Mouse (Mus musculus): ENCODE data around the gene Zbtb8os. TPM values are rescaled to one million over a fixed set of nuclear protein-coding genes. Genes with fewer than 3 reads are reported as not detected.
A peak's percentile ranks its signal among the peaks of the same experiment; 100 is the strongest.

The Zbtb8os gene
- polyA plus RNA-seq, 2 experiments: 22.3 to 33.2 TPM

DNA sequence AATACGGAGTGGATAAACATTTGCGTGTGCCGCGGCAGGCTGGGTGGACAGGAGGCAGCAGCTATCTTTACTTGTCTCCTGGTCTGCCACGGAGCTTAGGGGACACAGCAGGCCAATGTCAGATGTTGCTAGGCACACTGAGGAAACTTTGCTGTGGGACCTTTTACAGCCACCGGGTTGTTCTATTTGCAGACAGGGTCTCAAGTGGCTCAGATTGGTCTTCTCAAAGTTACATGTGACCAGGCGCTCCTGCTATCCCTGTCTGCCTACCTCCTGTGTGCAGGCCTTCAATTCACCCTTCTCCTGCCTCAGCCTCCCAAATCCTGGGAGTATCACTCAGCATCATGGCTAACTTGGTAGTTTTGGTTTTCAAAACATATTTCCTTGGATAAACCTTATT, 39.4 kb upstream of the Zbtb8os start:
- ATAC-seq (ENCODE audit: insufficient read depth) (no peak), DNase-seq (ENCODE audit: low read depth in 3 of 3, low spot score in 3 of 3) (no peak)
- WGBS (ENCODE audit: insufficient replicate concordance): 61% methylated on average over 7 of the region's 7 CpGs
- Histone ChIP-seq H3K27ac (no peak overlapping the region), H3K4me2 (ENCODE audit: low read depth) (no peak overlapping the region), H3K4me3 (ENCODE audit: insufficient read depth in 1 of 2, low read depth in 2 of 2, low read length in 2 of 2) (no peak overlapping the region), H3K27me3 (ENCODE audit: control insufficient read depth, insufficient read depth, low read length) (no peaks in the 10 kb centered on the region), H3K9me3 (ENCODE audit: control insufficient read depth, low read length) (no peaks in the 10 kb centered on the region), H3K4me1 (replicated peaks; ENCODE audit: control insufficient read depth in 2 of 2, insufficient read depth in 2 of 2, low read length in 1 of 2) (peaks cover 3 to 9% of the 10 kb centered on the region in 2 experiments), H3K9ac (replicated peaks) (no peak overlapping the region), H3K36me3 (replicated peaks; ENCODE audit: control insufficient read depth, insufficient read depth, low read depth) (no peaks in the 10 kb centered on the region)
- TF ChIP-seq EP300 (IDR thresholded peaks at IDR 0.05; ENCODE audit: low read depth) (no peak), CTCF (IDR thresholded peaks at IDR 0.05; ENCODE audit: low read depth) (no peak)

DNA sequence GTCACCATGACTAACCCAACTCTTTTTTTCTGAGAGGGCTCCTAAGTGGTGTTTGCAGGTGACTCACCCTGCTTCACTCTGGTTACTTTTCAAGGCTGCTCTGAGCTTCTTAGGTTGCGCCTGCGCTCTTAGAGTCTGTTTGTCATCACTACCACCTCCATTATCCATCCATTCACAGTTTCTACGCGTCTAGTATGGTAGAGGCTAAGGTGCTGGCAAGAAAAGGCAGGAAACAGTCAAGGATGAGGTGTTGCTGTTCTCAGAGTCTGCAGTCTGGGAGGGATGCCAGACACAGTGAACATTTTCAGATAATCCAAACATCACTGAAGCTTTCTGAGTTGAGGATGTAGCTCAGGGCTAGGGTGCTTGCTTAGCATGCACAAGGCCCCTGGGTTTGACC, 37.8 kb upstream of the Zbtb8os start:
- ATAC-seq (ENCODE audit: insufficient read depth): no peak
- 88% methylated on average over 4 of the region's 4 CpGs for WGBS (ENCODE audit: insufficient replicate concordance)
- Histone ChIP-seq H3K9ac (replicated peaks) (no peak overlapping the region), H3K27me3 (ENCODE audit: control insufficient read depth, insufficient read depth, low read length) (no peaks in the 10 kb centered on the region), H3K4me3 (ENCODE audit: insufficient read depth in 1 of 2, low read depth in 2 of 2, low read length in 2 of 2) (no peak overlapping the region), H3K36me3 (replicated peaks; ENCODE audit: control insufficient read depth, insufficient read depth, low read depth) (no peaks in the 10 kb centered on the region), H3K27ac (no peak overlapping the region), H3K4me2 (ENCODE audit: low read depth) (no peak overlapping the region), H3K9me3 (ENCODE audit: control insufficient read depth, low read length) (no peaks in the 10 kb centered on the region), H3K4me1 (replicated peaks; ENCODE audit: control insufficient read depth in 2 of 2, insufficient read depth in 2 of 2, low read length in 1 of 2) (peaks cover 3 to 9% of the 10 kb centered on the region in 2 experiments)
- DNase-seq (ENCODE audit: low read depth in 3 of 3, low spot score in 3 of 3): no peak
- TF ChIP-seq CTCF (IDR thresholded peaks at IDR 0.05; ENCODE audit: low read depth): no peak
- no peak for TF ChIP-seq EP300 (IDR thresholded peaks at IDR 0.05; ENCODE audit: low read depth)

DNA sequence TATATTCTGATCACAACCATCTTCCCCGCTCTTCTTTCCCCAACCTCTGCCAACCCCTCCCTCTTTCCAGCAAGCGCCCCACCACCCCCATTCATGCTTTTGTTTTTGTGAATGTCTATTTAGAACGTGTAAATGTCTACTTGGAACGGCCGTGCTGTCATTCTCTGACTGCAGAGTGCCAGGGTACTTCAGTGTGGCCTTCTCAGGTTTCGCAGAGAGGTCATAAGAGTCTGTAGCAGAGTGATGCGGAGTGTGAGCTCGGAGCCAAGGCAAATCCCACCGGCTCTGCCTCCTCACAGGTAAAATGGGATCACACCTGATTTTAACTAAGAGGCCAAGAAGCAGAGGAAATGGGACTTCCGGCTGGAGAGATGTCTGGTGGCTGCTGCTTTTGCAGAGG, 36.4 kb upstream of the Zbtb8os start:
- TF ChIP-seq CTCF (IDR thresholded peaks at IDR 0.05; ENCODE audit: low read depth) (no peak), EP300 (IDR thresholded peaks at IDR 0.05; ENCODE audit: low read depth) (no peak)
- no peak overlapping the region for H3K4me2 ChIP-seq (ENCODE audit: low read depth)
- no peaks in the 10 kb centered on the region for H3K27me3 ChIP-seq (ENCODE audit: control insufficient read depth, insufficient read depth, low read length)
- 68% methylated on average over 10 of the region's 10 CpGs for WGBS (ENCODE audit: insufficient replicate concordance)
- no peak for ATAC-seq (ENCODE audit: insufficient read depth)
- H3K27ac ChIP-seq: no peak overlapping the region
- H3K9ac ChIP-seq (replicated peaks): no peak overlapping the region
- H3K4me1 ChIP-seq (replicated peaks; ENCODE audit: control insufficient read depth in 2 of 2, insufficient read depth in 2 of 2, low read length in 1 of 2): peaks cover 3 to 10% of the 10 kb centered on the region in 2 experiments
- no peak for DNase-seq (ENCODE audit: low read depth in 3 of 3, low spot score in 3 of 3)
- no peaks in the 10 kb centered on the region for H3K36me3 ChIP-seq (replicated peaks; ENCODE audit: control insufficient read depth, insufficient read depth, low read depth)
- no peaks in the 10 kb centered on the region for H3K9me3 ChIP-seq (ENCODE audit: control insufficient read depth, low read length)
- no peak overlapping the region for H3K4me3 ChIP-seq (ENCODE audit: insufficient read depth in 1 of 2, low read depth in 2 of 2, low read length in 2 of 2)

DNA sequence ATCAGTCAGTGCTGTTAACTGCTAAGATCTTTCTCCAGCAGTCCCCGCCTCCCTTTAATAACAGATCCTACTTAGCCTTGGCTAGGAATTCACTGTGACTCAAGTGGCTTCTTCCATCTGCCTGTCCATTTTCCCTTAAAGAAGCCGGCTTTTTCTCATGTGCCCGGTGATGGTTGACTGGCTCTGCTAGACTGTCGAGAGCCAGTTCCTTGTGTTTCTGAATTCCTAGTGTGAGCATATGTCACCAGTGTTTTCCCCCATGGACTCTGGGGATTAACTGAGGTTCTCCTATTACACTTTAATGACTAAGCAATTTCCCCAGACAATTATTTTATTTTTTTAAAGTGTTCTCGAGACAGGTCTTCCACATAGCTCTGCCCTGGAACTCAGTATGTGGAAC, 32.1 kb upstream of the Zbtb8os start:
- no peak overlapping the region for H3K27ac ChIP-seq
- peaks cover 0 to 9% of the 10 kb centered on the region in 2 experiments for H3K4me1 ChIP-seq (replicated peaks; ENCODE audit: control insufficient read depth in 2 of 2, insufficient read depth in 2 of 2, low read length in 1 of 2)
- TF ChIP-seq CTCF (IDR thresholded peaks at IDR 0.05; ENCODE audit: low read depth): no peak
- TF ChIP-seq EP300 (IDR thresholded peaks at IDR 0.05; ENCODE audit: low read depth): no peak
- H3K4me2 ChIP-seq (ENCODE audit: low read depth): no peak overlapping the region
- ATAC-seq (ENCODE audit: insufficient read depth) (no peak), DNase-seq (ENCODE audit: low read depth in 3 of 3, low spot score in 3 of 3) (no peak)
- H3K9ac ChIP-seq (replicated peaks): no peak overlapping the region
- H3K36me3 ChIP-seq (replicated peaks; ENCODE audit: control insufficient read depth, insufficient read depth, low read depth): peaks cover 22% of the 10 kb centered on the region
- H3K27me3 ChIP-seq (ENCODE audit: control insufficient read depth, insufficient read depth, low read length): no peaks in the 10 kb centered on the region
- WGBS (ENCODE audit: insufficient replicate concordance): 83% methylated on average over 5 of the region's 5 CpGs
- no peaks in the 10 kb centered on the region for H3K9me3 ChIP-seq (ENCODE audit: control insufficient read depth, low read length)
- no peak overlapping the region for H3K4me3 ChIP-seq (ENCODE audit: insufficient read depth in 1 of 2, low read depth in 2 of 2, low read length in 2 of 2)

DNA sequence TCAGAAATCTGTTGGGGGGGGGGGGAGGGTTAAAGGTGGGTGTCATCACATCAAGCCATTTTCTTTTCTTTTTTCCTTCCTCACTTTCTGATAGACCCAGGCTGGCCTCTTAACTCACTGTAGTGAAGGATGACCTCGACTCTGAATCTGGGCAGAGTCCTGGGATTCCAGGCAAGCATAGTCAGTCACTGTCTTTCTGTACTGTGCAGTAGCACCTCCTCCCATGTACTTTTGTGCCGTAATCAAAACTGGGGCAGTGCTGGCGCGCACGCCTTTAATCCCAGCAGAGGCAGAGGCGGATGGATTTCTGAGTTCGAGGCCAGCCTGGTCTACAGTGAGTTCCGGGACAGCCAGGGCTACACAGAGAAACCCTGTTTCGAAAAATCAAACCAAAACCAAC, 31.7 kb upstream of the Zbtb8os start:
- no peak overlapping the region for H3K4me3 ChIP-seq (ENCODE audit: insufficient read depth in 1 of 2, low read depth in 2 of 2, low read length in 2 of 2)
- no peaks in the 10 kb centered on the region for H3K27me3 ChIP-seq (ENCODE audit: control insufficient read depth, insufficient read depth, low read length)
- no peak overlapping the region for H3K27ac ChIP-seq
- H3K4me2 ChIP-seq (ENCODE audit: low read depth): no peak overlapping the region
- 80% methylated on average over 9 of the region's 9 CpGs for WGBS (ENCODE audit: insufficient replicate concordance)
- H3K36me3 ChIP-seq (replicated peaks; ENCODE audit: control insufficient read depth, insufficient read depth, low read depth): peaks cover 26% of the 10 kb centered on the region
- H3K9ac ChIP-seq (replicated peaks): no peak overlapping the region
- no peaks in the 10 kb centered on the region for H3K9me3 ChIP-seq (ENCODE audit: control insufficient read depth, low read length)
- no peak for DNase-seq (ENCODE audit: low read depth in 3 of 3, low spot score in 3 of 3)
- TF ChIP-seq EP300 (IDR thresholded peaks at IDR 0.05; ENCODE audit: low read depth): no peak
- no peak for TF ChIP-seq CTCF (IDR thresholded peaks at IDR 0.05; ENCODE audit: low read depth)
- peaks cover 0 to 11% of the 10 kb centered on the region in 2 experiments for H3K4me1 ChIP-seq (replicated peaks; ENCODE audit: control insufficient read depth in 2 of 2, insufficient read depth in 2 of 2, low read length in 1 of 2)
- ATAC-seq (ENCODE audit: insufficient read depth): peak; percentile 28; the same call in 1 of the 2 replicates

All from liver, embryonic 14.5 days (tissue).